Mouse (Mus musculus): Measurements from ENCODE around the gene Ung.

Gene Ung

DNA sequence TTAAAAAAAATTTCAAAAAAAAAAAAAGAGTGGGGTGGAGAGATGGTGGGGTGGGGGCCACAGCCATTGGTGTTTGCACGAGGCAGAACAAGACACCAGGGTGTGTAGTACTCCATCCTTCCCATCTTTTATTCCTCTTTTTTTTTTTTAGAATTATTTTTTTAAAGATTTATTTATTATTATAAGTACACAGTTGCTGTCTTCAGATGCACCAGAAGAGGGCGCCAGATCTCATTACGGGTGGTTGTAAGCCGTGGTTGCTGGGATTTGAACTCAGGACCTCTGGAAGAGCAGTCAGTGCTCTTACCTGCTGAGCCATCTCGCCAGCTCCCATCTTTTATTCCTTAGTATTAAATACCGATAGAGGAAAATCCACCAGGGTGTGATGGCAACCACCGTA, 43.3 kb downstream of the Ung start:
- no peak for DNase-seq

DNA sequence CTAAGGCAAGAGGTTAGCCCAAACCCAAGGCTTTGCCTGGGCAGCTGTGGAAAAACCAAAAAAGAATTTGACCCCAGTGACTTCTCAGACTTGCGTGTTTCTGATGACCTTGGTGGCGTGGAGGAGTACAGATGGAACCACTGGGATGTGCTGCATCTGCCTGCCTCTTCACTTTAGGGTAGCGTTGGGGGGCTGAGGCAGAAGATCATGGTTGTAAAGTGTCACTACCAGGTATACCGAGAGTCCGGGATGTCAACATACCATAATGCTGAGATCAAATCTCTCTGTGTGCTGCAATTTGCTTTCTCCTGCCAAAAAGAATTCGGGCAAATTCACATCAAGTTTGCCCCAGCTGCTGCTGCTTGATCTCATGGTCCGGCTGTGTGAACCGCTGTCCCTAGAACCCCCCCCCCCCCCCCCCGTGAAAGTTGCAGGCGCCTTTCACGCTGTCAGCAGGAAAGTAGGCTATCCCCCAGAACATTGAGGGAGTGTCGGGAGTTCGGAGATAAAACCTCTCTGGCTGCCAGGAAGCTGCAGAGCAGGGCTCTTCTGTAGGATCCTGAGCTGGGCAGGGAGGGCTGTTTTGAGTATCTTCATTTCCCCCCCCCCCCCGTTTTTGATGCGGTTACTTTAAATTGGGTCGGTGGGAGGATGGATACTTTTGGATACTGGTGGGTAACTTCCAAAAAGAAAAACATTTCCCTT, 43.8 kb downstream of the Ung start:
- DNase-seq = no peak

DNA sequence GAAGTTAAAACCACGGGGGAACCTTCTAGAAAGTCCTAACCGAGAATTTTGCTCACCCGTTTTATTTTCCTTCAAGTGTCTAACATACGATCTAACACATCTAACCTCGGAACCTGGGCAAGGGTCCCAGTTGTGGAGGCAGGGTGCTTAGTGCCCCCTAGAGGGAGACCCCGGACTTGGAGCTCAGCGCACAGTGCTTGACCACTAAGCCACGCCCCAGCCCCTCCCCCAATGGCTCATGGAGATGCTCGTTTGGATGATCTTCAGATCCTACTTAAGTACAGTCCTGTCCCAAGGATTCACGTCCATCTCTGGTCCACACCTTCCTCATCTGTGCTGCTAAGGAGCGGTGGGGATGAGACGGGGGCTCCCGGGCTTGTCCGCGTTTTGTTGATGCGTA, 44.5 kb downstream of the Ung start:
- DNase-seq = peak; percentile 77

DNA sequence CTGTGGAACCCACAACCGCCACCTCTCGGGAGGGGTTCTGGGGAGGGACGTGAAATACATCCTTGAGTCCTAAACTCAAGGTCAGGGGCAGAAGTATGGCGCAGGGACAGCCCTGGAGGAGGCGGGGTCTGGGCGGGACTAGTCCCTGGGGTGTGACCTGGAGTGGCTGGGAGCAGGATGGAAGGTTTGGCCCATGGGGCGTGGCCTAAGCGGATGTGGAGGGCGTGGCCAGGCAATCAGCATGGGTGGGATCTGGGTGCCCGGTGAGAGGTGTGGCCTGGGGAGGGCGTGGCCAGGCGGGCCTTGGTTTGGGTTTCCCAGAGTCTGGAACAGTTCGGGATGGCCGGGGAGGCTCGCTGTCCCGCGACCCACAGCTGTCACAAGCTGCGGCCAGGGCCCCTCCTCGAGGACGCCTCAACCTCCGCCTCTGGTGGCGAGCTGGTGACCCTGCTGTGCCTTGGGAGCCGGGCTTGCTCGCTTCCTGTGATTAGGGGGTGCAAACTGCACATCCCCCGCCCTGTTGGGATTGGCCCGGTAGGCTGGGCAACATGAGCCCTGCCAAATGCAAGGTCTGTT, 45.5 kb downstream of the Ung start:
- peak; percentile 68 to 81 for DNase-seq

DNA sequence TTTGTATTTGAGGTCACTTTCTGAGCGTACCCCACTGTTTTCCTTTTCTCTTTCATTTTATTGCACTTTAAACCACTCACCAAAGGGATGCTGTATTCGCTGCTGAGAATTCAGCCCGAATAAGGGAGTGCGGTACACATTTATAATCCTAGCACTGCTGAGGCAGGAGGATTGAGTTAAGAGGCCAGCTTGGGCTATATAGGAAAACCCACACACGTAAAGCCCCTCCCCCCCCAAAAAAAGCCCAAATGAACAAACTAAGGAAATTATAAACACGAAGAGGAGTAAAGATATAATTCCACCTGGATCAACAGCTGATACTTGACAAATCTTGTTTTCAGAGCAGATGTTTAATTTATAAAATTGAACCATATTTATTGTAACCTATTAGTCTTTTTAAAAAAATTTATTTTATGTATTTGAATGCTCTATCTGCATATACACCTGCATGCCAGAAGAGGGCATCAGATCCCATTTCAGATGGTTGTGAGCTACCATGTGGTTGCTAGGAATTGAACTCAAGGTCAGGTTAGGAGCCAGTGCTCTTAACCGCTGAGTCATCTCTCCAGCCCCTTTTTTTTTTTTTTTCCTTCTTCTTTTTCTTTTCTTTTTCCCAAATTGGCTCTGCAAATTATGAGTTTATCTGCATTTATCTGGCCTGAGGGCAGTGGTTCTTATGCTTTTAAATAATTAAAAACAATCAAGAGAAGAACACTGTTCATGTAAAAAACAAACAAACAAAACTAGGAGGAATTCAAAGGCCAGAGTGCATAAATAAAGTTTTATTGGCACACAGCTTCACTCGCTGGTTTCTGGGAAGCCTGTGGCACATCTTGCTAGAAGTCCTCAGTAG, 46.6 kb downstream of the Ung start:
- no peak for DNase-seq

DNA sequence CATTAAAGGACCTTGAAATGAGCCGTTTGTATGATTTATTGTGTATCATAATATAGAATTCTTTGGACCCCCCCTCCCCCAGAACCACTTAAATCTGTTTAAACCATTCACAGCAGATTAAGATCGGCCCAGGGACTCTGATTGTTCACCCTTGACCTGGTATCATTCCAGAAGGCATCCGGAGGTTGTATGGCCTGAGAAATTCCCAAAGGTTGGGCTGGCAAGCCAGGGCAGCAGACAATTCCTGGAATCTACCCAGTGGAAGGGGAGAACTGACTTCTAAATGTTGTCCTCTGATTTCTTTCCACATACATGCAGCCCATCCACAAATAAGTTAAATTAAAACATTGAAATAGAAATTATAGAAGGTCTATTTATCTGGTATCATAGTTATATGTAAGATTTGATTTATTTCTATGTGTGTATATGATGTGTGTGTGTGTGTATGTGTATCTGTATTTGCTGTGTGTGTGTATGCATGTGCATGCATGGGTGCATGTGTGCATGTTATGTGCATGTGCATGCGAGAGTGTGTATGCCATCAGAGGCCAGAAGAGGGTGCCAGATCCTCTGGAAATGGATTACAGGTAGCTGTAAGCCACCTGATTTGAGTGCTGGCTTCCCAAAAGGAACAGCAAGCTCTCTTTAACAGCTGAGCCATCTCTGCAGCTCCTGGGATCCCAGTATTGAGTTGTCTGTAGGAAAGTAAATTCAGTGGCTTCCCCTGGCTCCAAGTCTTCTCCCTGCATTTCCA, 48.0 kb downstream of the Ung start:
- no peak for DNase-seq

DNA sequence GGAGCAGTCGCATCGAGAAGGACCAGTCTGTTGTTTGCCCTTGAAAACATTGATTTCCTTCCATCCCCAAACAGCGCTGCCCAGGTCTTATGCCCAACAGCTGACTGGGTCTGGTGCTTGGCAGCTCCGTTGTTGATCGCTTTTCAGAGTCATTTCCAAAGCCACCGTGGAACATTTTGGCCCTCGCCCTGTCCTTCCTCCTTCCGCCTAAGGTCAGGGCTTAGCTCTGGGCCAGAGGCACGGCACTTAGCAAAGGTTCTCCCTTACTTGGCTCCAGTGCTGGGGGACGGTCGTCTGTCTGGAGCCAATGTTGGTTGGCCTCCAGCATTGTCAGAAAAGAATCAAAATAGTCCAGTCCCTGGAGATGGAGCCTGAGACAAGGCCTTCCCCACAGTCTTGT, 49.4 kb downstream of the Ung start:
- DNase-seq = no peak

DNA sequence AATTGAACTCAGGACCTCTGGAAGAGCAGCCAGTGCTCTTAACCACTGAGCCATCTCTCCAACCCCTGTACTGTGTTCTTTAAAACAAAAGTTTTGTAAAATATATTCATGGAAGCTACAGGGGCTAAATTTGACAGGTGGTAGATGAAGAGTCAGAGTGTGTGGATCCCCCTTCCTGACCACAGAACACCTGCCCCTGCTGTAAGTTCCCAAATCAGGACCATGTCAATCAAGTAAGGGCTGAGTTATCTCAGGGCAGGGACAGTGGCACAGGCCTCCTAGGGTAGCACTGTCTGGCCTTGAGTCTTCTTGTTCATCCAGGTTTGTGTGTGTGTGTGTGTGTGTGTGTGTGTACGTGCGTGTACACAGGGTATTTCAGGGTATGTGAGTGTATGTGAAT, 53.3 kb downstream of the Ung start:
- DNase-seq = no peak

DNA sequence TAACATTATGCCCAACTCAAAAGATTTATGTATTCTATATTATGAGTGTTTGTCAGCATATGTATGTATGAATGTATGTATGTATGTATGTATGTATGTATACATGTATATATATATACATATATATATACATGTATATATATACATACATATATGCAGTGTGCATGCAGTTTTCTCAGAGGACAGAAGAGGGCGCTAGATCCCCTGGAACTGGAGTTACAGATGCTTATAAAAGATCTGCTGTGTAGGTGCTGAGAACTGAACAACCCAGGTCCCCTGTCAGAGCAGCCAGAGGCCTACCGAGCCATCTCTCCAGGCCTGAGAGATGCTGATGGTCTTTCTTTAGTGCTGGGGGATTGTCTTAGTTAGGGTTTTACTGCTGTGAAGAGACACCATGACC, 56.9 kb downstream of the Ung start:
- DNase-seq = no peak
